Mouse (Mus musculus) liver, adult 2 months (tissue): ENCODE measurements at regions not wholly inside any gene's neighbourhood (a gene's known extent, or its start where the extent isn't known, plus 50 kb on each side); places are given as distances from the start of the nearest gene placed in this dataset.

Experiments
- DNase-seq: peaks from one replicate; pipeline ENCODE4 v3.0.0-alpha.2; 2011; ENCODE audit warnings: low read depth, low spot score; ENCODE audit errors: extremely low read depth
- H3K27ac ChIP-seq: fragments of 200-500 bp; replicated peaks from 2 replicates; pipeline ENCODE4 v1.5.1; 2012; ENCODE audit warnings: low read depth, mild to moderate bottlenecking, control low read depth, inconsistent platforms, low read length; ENCODE audit not compliant: insufficient read depth
- H3K27me3 ChIP-seq: fragments of 200-500 bp; 2 replicates; pipeline ENCODE4 v1.6.1; 2012; ENCODE audit warnings: mild to moderate bottlenecking, moderate library complexity, low read length, inconsistent platforms; ENCODE audit not compliant: control insufficient read depth, insufficient read depth
- H3K36me3 ChIP-seq: fragments of 200-500 bp; 2 replicates; pipeline ENCODE4 v1.6.1; 2012; ENCODE audit warnings: low read length, inconsistent platforms; ENCODE audit not compliant: control insufficient read depth, insufficient read depth
- H3K4me1 ChIP-seq: fragments of 200-500 bp; 2 replicates; pipeline ENCODE4 v1.6.1; 2011; ENCODE audit warnings: low read length; ENCODE audit not compliant: control insufficient read depth, insufficient read depth
- H3K4me3 ChIP-seq: fragments of 200-500 bp; 2 replicates; pipeline ENCODE4 v1.5.1; 2011; ENCODE audit warnings: low read depth, mild to moderate bottlenecking, control low read depth, low read length, moderate library complexity; ENCODE audit not compliant: insufficient read depth
- H3K79me2 ChIP-seq: fragments of 200-500 bp; 2 replicates; pipeline ENCODE4 v1.6.1; 2012; ENCODE audit warnings: inconsistent platforms, mild to moderate bottlenecking, low read length, moderate library complexity; ENCODE audit not compliant: control insufficient read depth, insufficient read depth
- H3K9ac ChIP-seq: fragments of 200-500 bp; 2 replicates; pipeline ENCODE4 v1.6.1; 2012; ENCODE audit warnings: low read depth, mild to moderate bottlenecking, control low read depth, inconsistent platforms, low read length
- CTCF ChIP-seq: fragments of 200-500 bp; IDR thresholded peaks from 2 replicates; pipeline ENCODE4 v1.5.1; 2011; ENCODE audit warnings: low read depth, low read length, control low read depth
- POLR2A ChIP-seq: fragments of 200-500 bp; IDR thresholded peaks from 2 replicates; pipeline ENCODE4 v1.6.1; 2011; ENCODE audit warnings: low read length, control low read depth; ENCODE audit not compliant: insufficient read depth; ENCODE audit errors: extremely low read depth
- WGBS: fragments of 180-500 bp; shearing (Covaris S2); methylation state at CpG from one replicate; pipeline ENCODE4 v1.1.7; 2018; 5-methylcytosine and 5-hydroxymethylcytosine counted together

DNA sequence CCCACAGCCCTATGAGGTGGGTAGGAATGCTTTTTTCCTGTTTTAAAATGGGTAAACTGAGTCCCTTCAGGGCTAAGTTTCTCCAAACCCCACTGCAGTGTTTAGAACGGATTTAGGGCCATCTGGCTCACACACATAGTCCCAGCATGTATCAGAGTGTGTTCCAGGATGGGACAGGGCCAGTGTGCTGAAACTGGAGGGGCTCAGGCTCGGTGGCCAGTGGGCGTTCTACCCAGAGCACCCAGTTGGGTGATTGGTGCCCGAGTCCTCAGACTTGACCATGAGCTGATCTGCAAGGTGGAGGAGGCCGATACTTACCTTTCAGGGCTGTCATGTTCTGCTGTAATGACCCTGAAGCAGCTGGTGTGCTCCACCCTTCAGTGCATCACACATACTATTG lies 176.6 kb upstream of the Map3k1 start:
- TF ChIP-seq CTCF (no peak), POLR2A (no peak)
- Histone ChIP-seq H3K4me3 (no peak overlapping the region), H3K27ac (no peak overlapping the region), H3K9ac (no peak overlapping the region), H3K79me2 (no peaks in the 10 kb centered on the region), H3K4me1 (peaks cover 12% of the 10 kb centered on the region), H3K36me3 (no peaks in the 10 kb centered on the region), H3K27me3 (no peaks in the 10 kb centered on the region)
- no peak for DNase-seq
- 94% methylated on average over 5 of the region's 5 CpGs for WGBS

DNA sequence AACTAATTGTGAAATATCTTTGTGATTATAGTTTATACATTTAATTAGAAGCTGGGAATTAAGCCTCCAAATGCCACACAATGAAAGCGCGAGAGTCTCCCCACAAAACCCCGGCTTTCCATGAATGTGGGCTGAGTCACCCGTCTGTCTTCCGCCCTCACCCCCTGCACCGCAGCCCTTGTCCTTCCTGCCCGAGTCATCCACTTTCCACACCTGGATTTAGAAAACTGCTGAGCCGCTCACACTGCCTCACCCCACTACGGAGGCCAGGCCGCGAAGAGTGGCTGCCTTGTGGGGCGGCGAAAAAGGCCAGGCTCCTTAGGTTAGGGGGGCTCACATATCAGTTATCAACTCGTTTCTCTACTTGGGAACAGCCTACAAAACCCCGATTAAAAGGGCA lies 177.9 kb upstream of the Map3k1 start:
- no peak overlapping the region for H3K27ac ChIP-seq
- no peaks in the 10 kb centered on the region for H3K79me2 ChIP-seq
- peaks cover 12% of the 10 kb centered on the region for H3K4me1 ChIP-seq
- TF ChIP-seq CTCF: no peak
- TF ChIP-seq POLR2A: no peak
- no peak overlapping the region for H3K4me3 ChIP-seq
- 84% methylated on average over 15 of the region's 15 CpGs for WGBS
- no peaks in the 10 kb centered on the region for H3K27me3 ChIP-seq
- H3K9ac ChIP-seq: no peak overlapping the region
- no peaks in the 10 kb centered on the region for H3K36me3 ChIP-seq
- no peak for DNase-seq

DNA sequence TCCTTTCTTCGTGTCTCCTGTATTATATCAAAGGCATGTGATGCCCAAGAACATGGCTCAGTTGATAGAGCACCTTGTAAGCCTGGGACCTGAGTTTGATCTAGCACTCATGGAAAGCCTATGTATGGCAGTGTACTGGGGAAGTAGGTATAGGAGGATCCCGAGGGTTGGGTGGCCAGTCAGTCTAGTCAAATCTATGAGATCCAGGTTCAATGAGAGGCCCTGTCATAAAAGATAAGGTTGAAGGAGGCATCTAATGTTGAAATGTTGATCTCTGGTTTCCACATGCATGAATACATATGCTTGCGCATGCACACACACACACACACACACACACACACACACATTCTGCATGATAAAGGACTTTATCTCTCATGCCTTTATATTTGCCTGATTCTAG lies 178.6 kb upstream of the Map3k1 start:
- H3K36me3 ChIP-seq: no peaks in the 10 kb centered on the region
- no peaks in the 10 kb centered on the region for H3K79me2 ChIP-seq
- no peaks in the 10 kb centered on the region for H3K27me3 ChIP-seq
- TF ChIP-seq POLR2A: no peak
- TF ChIP-seq CTCF: no peak
- no peak overlapping the region for H3K27ac ChIP-seq
- peaks cover 12% of the 10 kb centered on the region for H3K4me1 ChIP-seq
- DNase-seq: no peak
- WGBS: 90% methylated on average over 3 of the region's 3 CpGs
- no peak overlapping the region for H3K4me3 ChIP-seq
- H3K9ac ChIP-seq: no peak overlapping the region

DNA sequence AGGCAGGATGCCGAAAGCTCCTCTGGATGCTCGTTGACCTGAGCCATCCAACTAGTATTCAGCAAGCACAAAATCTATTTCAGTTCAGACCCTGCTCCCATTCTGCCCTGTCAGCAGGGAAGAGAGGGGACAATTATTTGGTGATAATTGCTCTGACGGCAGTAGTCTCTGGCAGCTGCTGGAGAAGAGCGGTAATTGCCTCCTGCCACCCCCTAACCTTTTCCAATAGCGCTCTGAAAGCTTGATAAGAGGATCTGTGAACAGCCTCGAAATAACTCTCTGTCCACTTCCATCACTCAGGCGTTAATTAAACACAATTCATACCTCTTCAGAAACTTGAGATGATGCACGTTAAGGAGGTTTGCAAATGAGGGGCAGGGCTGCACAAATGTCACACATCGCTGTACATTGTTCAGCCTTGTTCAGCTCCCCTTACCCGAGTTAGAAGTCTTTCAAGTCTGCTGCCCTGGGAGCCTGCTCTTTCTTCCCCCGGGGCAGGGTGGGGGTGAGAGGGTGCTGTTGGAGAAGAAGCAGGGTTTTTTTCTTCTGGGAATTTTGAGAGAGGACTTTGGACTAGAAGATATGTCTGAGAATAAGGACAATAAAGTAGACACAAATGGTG lies 182.2 kb upstream of the Map3k1 start:
- no peaks in the 10 kb centered on the region for H3K36me3 ChIP-seq
- no peak for DNase-seq
- no peak overlapping the region for H3K27ac ChIP-seq
- TF ChIP-seq POLR2A (no peak), CTCF (no peak)
- no peaks in the 10 kb centered on the region; the same call in 1 of the 2 replicates for H3K4me1 ChIP-seq
- 56% methylated on average over 11 of the region's 11 CpGs for WGBS
- no peaks in the 10 kb centered on the region for H3K27me3 ChIP-seq
- no peak overlapping the region for H3K4me3 ChIP-seq
- H3K79me2 ChIP-seq: no peaks in the 10 kb centered on the region
- H3K9ac ChIP-seq: no peak overlapping the region

DNA sequence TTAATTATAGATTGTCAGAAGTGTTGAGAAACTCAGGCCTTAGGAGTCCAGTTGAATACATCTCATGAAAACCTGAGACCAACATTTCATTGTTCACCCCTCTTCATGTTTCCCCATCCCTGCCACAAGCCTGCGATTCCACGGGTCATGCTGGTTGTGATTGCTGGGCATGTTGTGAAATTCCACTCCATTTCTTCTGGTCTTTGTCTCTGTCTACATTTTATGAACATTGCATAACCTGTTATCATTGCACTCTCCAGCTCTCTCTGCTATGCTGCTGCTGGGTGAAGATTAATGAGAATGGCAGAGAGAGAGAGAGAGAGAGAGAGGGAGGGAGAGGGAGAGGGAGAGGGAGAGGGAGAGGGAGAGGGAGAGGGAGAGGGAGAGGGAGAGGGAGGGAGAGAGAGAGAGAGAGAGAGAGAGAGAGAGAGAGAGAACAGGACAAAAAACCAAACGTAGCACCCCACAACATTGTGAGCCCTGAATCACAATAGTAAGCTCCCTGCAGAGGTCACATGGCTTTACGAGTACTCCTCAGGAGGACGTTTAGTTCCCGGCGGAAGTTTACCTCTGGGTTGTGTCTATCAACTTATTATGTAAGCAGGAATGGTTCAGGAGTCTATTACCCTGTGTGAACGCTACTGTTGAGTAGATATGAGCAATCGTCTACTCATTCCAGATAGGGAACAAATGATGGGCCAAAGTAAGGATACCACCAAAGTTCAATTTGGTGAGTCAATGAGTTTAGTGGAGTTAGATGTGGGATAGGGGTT lies 183.5 kb upstream of the Map3k1 start:
- DNase-seq: peak; percentile 91
- WGBS: 20% methylated on average over 9 of the region's 9 CpGs
- TF ChIP-seq CTCF (no peak), POLR2A (no peak)

More for the DNA sequence above, 183.5 kb upstream of the Map3k1 start:
- no peaks in the 10 kb centered on the region for H3K27me3 ChIP-seq
- no peaks in the 10 kb centered on the region for H3K79me2 ChIP-seq
- no peak overlapping the region for H3K4me3 ChIP-seq
- H3K36me3 ChIP-seq: no peaks in the 10 kb centered on the region
- H3K9ac ChIP-seq: no peak overlapping the region
- H3K27ac ChIP-seq: peak overlapping the region; percentile 31; the same call in 1 of the 2 replicates
- H3K4me1 ChIP-seq: no peaks in the 10 kb centered on the region; the same call in 1 of the 2 replicates
